Mouse (Mus musculus) heart, postnatal 0 days (tissue): ENCODE data around the gene Olfr905. TPM values are rescaled to one million over a fixed set of nuclear protein-coding genes. Genes with fewer than 3 reads are reported as not detected.

Source experiments
- ATAC-seq: fragments of 200-750 bp; cut with Nextera tagmentation; 2 replicates; pipeline ENCODE4 v1.8.0; 2017; ENCODE audit warnings: low read depth, moderate number of reproducible peaks, moderate library complexity; ENCODE audit not compliant: insufficient read depth
- DNase-seq: peaks from one replicate; pipeline ENCODE4 v3.0.0-alpha.2; 2016; ENCODE audit warnings: low spot score
- H3K27ac ChIP-seq: fragments of 300-500 bp; sonication (generic); 2 replicates; pipeline ENCODE4 v1.5.1; 2014; ENCODE audit warnings: low read depth, mild to moderate bottlenecking
- H3K27me3 ChIP-seq: fragments of 300-500 bp; sonication (generic); 2 replicates; pipeline ENCODE4 v1.6.1; 2014; ENCODE audit warnings: low read length, mixed read lengths; ENCODE audit not compliant: control insufficient read depth, insufficient read depth
- H3K36me3 ChIP-seq: fragments of 300-500 bp; sonication (generic); replicated peaks from 2 replicates; pipeline ENCODE4 v1.6.1; 2014; ENCODE audit warnings: low read length, mixed read lengths; ENCODE audit not compliant: control insufficient read depth, insufficient read depth
- H3K4me1 ChIP-seq: fragments of 300-500 bp; sonication (generic); 2 replicates; pipeline ENCODE4 v1.6.1; 2014; ENCODE audit warnings: antibody characterized with exemption; ENCODE audit not compliant: control insufficient read depth, insufficient read depth
- H3K4me2 ChIP-seq: fragments of 300-500 bp; sonication (generic); 2 replicates; pipeline ENCODE4 v1.6.1; 2014; ENCODE audit warnings: low read depth, mild to moderate bottlenecking, low read length, moderate library complexity
- H3K4me3 ChIP-seq: fragments of 300-500 bp; sonication (generic); 2 replicates; pipeline ENCODE4 v1.5.1; 2014; ENCODE audit warnings: low read depth, low read length
- H3K9ac ChIP-seq: fragments of 300-500 bp; sonication (generic); replicated peaks from 2 replicates; pipeline ENCODE4 v1.6.1; 2014; ENCODE audit warnings: low read depth, low read length, mixed read lengths
- H3K9me3 ChIP-seq: fragments of 300-500 bp; sonication (generic); replicated peaks from 2 replicates; pipeline ENCODE4 v1.6.1; 2016; ENCODE audit warnings: low read length; ENCODE audit not compliant: control insufficient read depth
- CTCF ChIP-seq: IDR thresholded peaks from 2 replicates; pipeline ENCODE4 v1.5.1; 2016; ENCODE audit warnings: antibody characterized with exemption, control low read depth, low read depth
- EP300 ChIP-seq: IDR thresholded peaks from 2 replicates; pipeline ENCODE4 v1.6.1; 2016; ENCODE audit warnings: antibody characterized with exemption, low read depth
- WGBS: fragments of 180-500 bp; shearing (Covaris S2); extraction: QIAGEN DNeasy Blood & Tissue Kit; methylation state at CpG from one replicate; pipeline ENCODE4 v1.1.7; 2014; 5-methylcytosine and 5-hydroxymethylcytosine counted together
- polyA plus RNA-seq: library from polyadenylated mRNA; unstranded; fragments of >200 nt; fragmentation: Nextera tagmentation; extraction: Ambion mirVana; gene quantifications from 2 replicates; pipeline ENCODE4 v1.2.1, GENCODE M21; 2015
- total RNA-seq: library from RNA; depleted of rRNA; stranded (reverse); fragments of >200 nt; gene quantifications from 2 replicates; pipeline ENCODE4 v1.2.3, GENCODE M21; 2014; ENCODE audit warnings: low replicate concordance; rRNA removed

Gene Olfr905
- total RNA-seq: not detected in 2 replicates
- polyA plus RNA-seq: not detected in 2 replicates

GRCm38 (mm10) chr9:38470807-38471206 lies at the start of gene Olfr905:
TSS of gene Olfr905 (plus strand) at chr9:38471107.
- H3K9ac ChIP-seq: no peak within 1 kb of the TSS
- no peaks in the 10 kb centered on the region for H3K4me1 ChIP-seq
- H3K36me3 ChIP-seq: no peaks in the 10 kb centered on the region
- no peaks in the 10 kb centered on the region for H3K27me3 ChIP-seq
- H3K4me3 ChIP-seq: no peak within 1 kb of the TSS
- no peak for ATAC-seq
- H3K27ac ChIP-seq: no peak within 1 kb of the TSS
- TF ChIP-seq EP300: no peak
- no peak for TF ChIP-seq CTCF
- DNase-seq: no peak
- H3K4me2 ChIP-seq: no peak within 1 kb of the TSS
- H3K9me3 ChIP-seq: no peaks in the 10 kb centered on the region

DNA sequence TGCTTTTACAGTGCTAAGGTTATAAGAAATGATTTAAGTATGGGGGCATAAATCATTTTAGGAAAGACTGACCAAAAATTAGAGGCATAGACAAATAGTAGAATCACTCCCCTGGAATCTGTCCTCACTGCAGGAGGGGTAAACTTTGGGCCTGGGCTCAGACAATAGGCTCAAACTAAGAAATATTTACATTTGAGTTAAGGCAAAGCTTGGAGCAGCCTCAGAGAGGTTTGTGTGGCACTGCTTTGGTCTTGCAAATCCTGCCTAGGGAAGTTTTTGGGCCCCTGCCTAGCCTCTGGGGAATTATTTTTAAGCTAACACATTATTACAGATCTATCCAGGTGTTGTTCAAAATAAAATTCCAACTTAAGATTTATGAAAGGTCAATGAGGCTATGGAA lies 47.1 kb upstream of the Olfr905 start:
- Histone ChIP-seq H3K9ac (no peak overlapping the region), H3K27ac (no peak overlapping the region), H3K4me2 (no peak overlapping the region), H3K9me3 (no peaks in the 10 kb centered on the region), H3K4me3 (no peak overlapping the region), H3K27me3 (no peaks in the 10 kb centered on the region), H3K4me1 (no peaks in the 10 kb centered on the region), H3K36me3 (no peaks in the 10 kb centered on the region)
- TF ChIP-seq CTCF (no peak), EP300 (no peak)
- no peak for DNase-seq
- ATAC-seq: no peak

DNA sequence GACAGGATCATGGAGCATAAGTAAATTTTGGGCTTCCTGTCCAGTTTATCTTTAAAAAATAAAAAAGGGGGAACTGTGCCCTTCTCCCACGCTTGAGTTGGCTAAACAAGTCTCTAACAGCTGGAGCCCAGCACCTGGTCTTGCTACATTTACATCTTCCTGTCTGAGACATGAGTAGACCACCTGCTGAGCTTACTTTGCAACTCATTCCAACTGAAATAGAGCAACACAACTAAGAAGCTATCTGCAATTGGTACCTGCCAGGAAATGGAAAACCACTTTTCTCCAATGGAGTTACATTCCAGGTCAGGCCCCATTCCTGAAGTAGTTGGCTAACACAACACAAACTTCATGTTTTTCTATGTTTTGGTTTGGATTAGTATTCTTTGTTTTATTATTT lies 43.9 kb upstream of the Olfr905 start:
- no peaks in the 10 kb centered on the region for H3K27me3 ChIP-seq
- no peaks in the 10 kb centered on the region for H3K36me3 ChIP-seq
- no peak overlapping the region for H3K4me2 ChIP-seq
- no peak overlapping the region for H3K9ac ChIP-seq
- DNase-seq (no peak), ATAC-seq (no peak)
- H3K9me3 ChIP-seq: no peaks in the 10 kb centered on the region
- H3K27ac ChIP-seq: no peak overlapping the region
- WGBS: 16% methylated on average over 1 of the region's 1 CpGs
- no peaks in the 10 kb centered on the region for H3K4me1 ChIP-seq
- no peak overlapping the region for H3K4me3 ChIP-seq
- no peak for TF ChIP-seq EP300
- no peak for TF ChIP-seq CTCF

- H3K27me3 ChIP-seq: no peaks in the 10 kb centered on the region
- H3K4me1 ChIP-seq: no peaks in the 10 kb centered on the region
- H3K27ac ChIP-seq: no peak within 1 kb of the TSS
- no peak for DNase-seq
- ATAC-seq: no peak
- no peaks in the 10 kb centered on the region for H3K9me3 ChIP-seq
- H3K36me3 ChIP-seq: no peaks in the 10 kb centered on the region
- H3K9ac ChIP-seq: no peak within 1 kb of the TSS
- TF ChIP-seq CTCF: no peak
- TF ChIP-seq EP300: no peak
- H3K4me2 ChIP-seq: no peak within 1 kb of the TSS
- WGBS: 64% methylated on average over 1 of the region's 1 CpGs
- H3K4me3 ChIP-seq: no peak within 1 kb of the TSS
These were observed 41.8 kb upstream of the Olfr905 start, which contains the start of gene Olfr901 for GRCm38 (mm10) chr9:38429155-38429554. TSS of gene Olfr901 (plus strand) at chr9:38429455.

DNA sequence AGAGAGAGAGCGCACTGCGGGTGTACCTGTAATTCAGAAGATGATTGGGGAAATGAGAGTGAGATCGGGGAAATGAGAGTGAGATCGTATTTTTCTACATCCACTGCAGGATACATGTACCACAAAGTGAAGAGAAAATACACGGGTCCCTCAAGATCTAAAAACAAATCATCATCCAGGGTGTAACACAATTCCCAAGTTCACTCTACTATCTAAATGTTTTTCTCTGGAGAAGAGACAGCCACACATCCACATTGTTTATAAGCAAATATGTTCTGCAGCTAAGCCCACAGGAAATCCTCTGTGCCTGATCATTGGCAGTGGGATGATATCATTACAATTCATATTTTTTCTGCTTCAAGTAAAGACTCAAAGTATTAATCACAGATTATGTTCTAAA lies 23.6 kb upstream of the Olfr905 start, which contains the start of gene Olfr902:
TSS of gene Olfr902 (plus strand) at position 301 of the 400 bp plus-strand sequence.
- Histone ChIP-seq H3K27ac (no peak within 1 kb of the TSS), H3K4me1 (no peaks in the 10 kb centered on the region), H3K36me3 (no peaks in the 10 kb centered on the region), H3K9me3 (no peaks in the 10 kb centered on the region), H3K4me3 (no peak within 1 kb of the TSS), H3K27me3 (no peaks in the 10 kb centered on the region), H3K9ac (no peak within 1 kb of the TSS), H3K4me2 (no peak within 1 kb of the TSS)
- 82% methylated on average over 5 of the region's 5 CpGs for WGBS
- ATAC-seq (no peak), DNase-seq (no peak)
- no peak for TF ChIP-seq EP300
- no peak for TF ChIP-seq CTCF

- Histone ChIP-seq H3K27ac (no peak within 1 kb of the TSS), H3K4me1 (no peaks in the 10 kb centered on the region), H3K4me3 (no peak within 1 kb of the TSS), H3K4me2 (no peak within 1 kb of the TSS), H3K36me3 (no peaks in the 10 kb centered on the region), H3K9ac (no peak within 1 kb of the TSS), H3K27me3 (no peaks in the 10 kb centered on the region), H3K9me3 (no peaks in the 10 kb centered on the region)
- no peak for DNase-seq
- no peak for ATAC-seq
- TF ChIP-seq CTCF (no peak), EP300 (no peak)
These were observed 8.1 kb upstream of the Olfr905 start, which contains the start of gene Olfr904 for GRCm38 (mm10) chr9:38462844-38463243. TSS of gene Olfr904 (plus strand) at chr9:38463144.
